Mouse (Mus musculus) heart, postnatal 0 days (tissue): ENCODE results near the gene Gpalpp1. TPM values are rescaled to one million over a fixed set of nuclear protein-coding genes. Genes with fewer than 3 reads are reported as not detected.

Experiments
- ATAC-seq: fragments of 200-750 bp; cut with Nextera tagmentation; 2 replicates; pipeline ENCODE4 v1.8.0; 2017; ENCODE audit warnings: low read depth, moderate number of reproducible peaks, moderate library complexity; ENCODE audit not compliant: insufficient read depth
- DNase-seq: peaks from one replicate; pipeline ENCODE4 v3.0.0-alpha.2; 2016; ENCODE audit warnings: low spot score
- H3K27ac ChIP-seq: fragments of 300-500 bp; sonication (generic); 2 replicates; pipeline ENCODE4 v1.5.1; 2014; ENCODE audit warnings: low read depth, mild to moderate bottlenecking
- H3K27me3 ChIP-seq: fragments of 300-500 bp; sonication (generic); 2 replicates; pipeline ENCODE4 v1.6.1; 2014; ENCODE audit warnings: low read length, mixed read lengths; ENCODE audit not compliant: control insufficient read depth, insufficient read depth
- H3K36me3 ChIP-seq: fragments of 300-500 bp; sonication (generic); replicated peaks from 2 replicates; pipeline ENCODE4 v1.6.1; 2014; ENCODE audit warnings: low read length, mixed read lengths; ENCODE audit not compliant: control insufficient read depth, insufficient read depth
- H3K4me1 ChIP-seq: fragments of 300-500 bp; sonication (generic); 2 replicates; pipeline ENCODE4 v1.6.1; 2014; ENCODE audit warnings: antibody characterized with exemption; ENCODE audit not compliant: control insufficient read depth, insufficient read depth
- H3K4me2 ChIP-seq: fragments of 300-500 bp; sonication (generic); 2 replicates; pipeline ENCODE4 v1.6.1; 2014; ENCODE audit warnings: low read depth, mild to moderate bottlenecking, low read length, moderate library complexity
- H3K4me3 ChIP-seq: fragments of 300-500 bp; sonication (generic); 2 replicates; pipeline ENCODE4 v1.5.1; 2014; ENCODE audit warnings: low read depth, low read length
- H3K9ac ChIP-seq: fragments of 300-500 bp; sonication (generic); replicated peaks from 2 replicates; pipeline ENCODE4 v1.6.1; 2014; ENCODE audit warnings: low read depth, low read length, mixed read lengths
- H3K9me3 ChIP-seq: fragments of 300-500 bp; sonication (generic); replicated peaks from 2 replicates; pipeline ENCODE4 v1.6.1; 2016; ENCODE audit warnings: low read length; ENCODE audit not compliant: control insufficient read depth
- CTCF ChIP-seq: IDR thresholded peaks from 2 replicates; pipeline ENCODE4 v1.5.1; 2016; ENCODE audit warnings: antibody characterized with exemption, control low read depth, low read depth
- EP300 ChIP-seq: IDR thresholded peaks from 2 replicates; pipeline ENCODE4 v1.6.1; 2016; ENCODE audit warnings: antibody characterized with exemption, low read depth
- WGBS: fragments of 180-500 bp; shearing (Covaris S2); extraction: QIAGEN DNeasy Blood & Tissue Kit; methylation state at CpG from one replicate; pipeline ENCODE4 v1.1.7; 2014; 5-methylcytosine and 5-hydroxymethylcytosine counted together
- polyA plus RNA-seq: library from polyadenylated mRNA; unstranded; fragments of >200 nt; fragmentation: Nextera tagmentation; extraction: Ambion mirVana; gene quantifications from 2 replicates; pipeline ENCODE4 v1.2.1, GENCODE M21; 2015
- total RNA-seq: library from RNA; depleted of rRNA; stranded (reverse); fragments of >200 nt; gene quantifications from 2 replicates; pipeline ENCODE4 v1.2.3, GENCODE M21; 2014; ENCODE audit warnings: low replicate concordance

Gpalpp1 gene
- total and polyA plus RNA-seq, 2 experiments from 2014 or later, result 6.2 to 11.4 TPM

DNA sequence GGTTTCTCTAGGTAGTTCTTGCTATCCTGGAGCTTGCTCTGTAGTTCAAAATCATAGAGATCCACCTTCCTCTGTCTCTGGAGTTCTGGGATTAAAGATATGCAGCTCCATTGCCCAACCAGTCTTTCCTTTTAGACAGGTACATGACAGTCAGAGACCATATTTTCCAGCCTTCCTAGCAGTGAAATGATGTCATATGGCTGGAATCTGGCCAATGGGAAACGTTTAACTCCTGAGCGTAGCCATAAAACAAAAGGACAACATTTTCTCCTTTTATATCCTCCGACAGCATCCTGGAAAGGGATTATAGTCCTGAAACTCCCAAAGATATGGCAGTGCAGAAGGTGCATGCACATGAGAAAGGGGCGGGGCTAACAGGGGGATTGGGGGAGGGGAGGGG is 42.3 kb downstream of the Gpalpp1 start:
- no peaks in the 10 kb centered on the region for H3K9me3 ChIP-seq
- WGBS, result 26% methylated on average over 4 of the region's 4 CpGs
- TF ChIP-seq EP300, result no peak
- TF ChIP-seq CTCF, result no peak
- H3K27me3 ChIP-seq, result no peaks in the 10 kb centered on the region
- DNase-seq (no peak), ATAC-seq (no peak)
- H3K27ac ChIP-seq, result no peak overlapping the region
- H3K4me3 ChIP-seq, result no peak overlapping the region
- peaks cover 4% of the 10 kb centered on the region; the same call in 1 of the 2 replicates for H3K4me1 ChIP-seq
- H3K9ac ChIP-seq, result no peak overlapping the region
- no peaks in the 10 kb centered on the region for H3K36me3 ChIP-seq
- H3K4me2 ChIP-seq, result no peak overlapping the region

- H3K4me3 ChIP-seq, result no peak overlapping the region
- no peak overlapping the region for H3K9ac ChIP-seq
- DNase-seq (no peak), ATAC-seq (no peak)
- TF ChIP-seq EP300 (no peak), CTCF (no peak)
- H3K9me3 ChIP-seq, result no peaks in the 10 kb centered on the region
- no peak overlapping the region for H3K4me2 ChIP-seq
- peaks cover 4% of the 10 kb centered on the region; the same call in 1 of the 2 replicates for H3K4me1 ChIP-seq
- 70% methylated on average over 1 of the region's 1 CpGs for WGBS
- no peak overlapping the region for H3K27ac ChIP-seq
- no peaks in the 10 kb centered on the region for H3K36me3 ChIP-seq
- H3K27me3 ChIP-seq, result no peaks in the 10 kb centered on the region
These were observed 43.3 kb downstream of the Gpalpp1 start for GRCm38 (mm10) chr14:76067237-76067636.

- H3K4me3 ChIP-seq, result no peak overlapping the region
- 0 out of 2 replicates have a peak, but pooled peaks cover 3% of the 10 kb centered on the region for H3K4me1 ChIP-seq
- H3K36me3 ChIP-seq, result no peaks in the 10 kb centered on the region
- no peaks in the 10 kb centered on the region for H3K27me3 ChIP-seq
- TF ChIP-seq CTCF, result no peak
- TF ChIP-seq EP300, result no peak
- DNase-seq (no peak), ATAC-seq (no peak)
- H3K9me3 ChIP-seq, result no peaks in the 10 kb centered on the region
- H3K27ac ChIP-seq, result no peak overlapping the region
- H3K4me2 ChIP-seq, result no peak overlapping the region
- H3K9ac ChIP-seq, result no peak overlapping the region
- 74% methylated on average over 5 of the region's 5 CpGs for WGBS
These were observed 51.1 kb downstream of the Gpalpp1 start for GRCm38 (mm10) chr14:76059441-76059840.

- Histone ChIP-seq H3K4me2 (no peak overlapping the region), H3K36me3 (no peaks in the 10 kb centered on the region), H3K9me3 (no peaks in the 10 kb centered on the region), H3K27me3 (no peaks in the 10 kb centered on the region), H3K4me1 (0 out of 2 replicates have a peak, but pooled peaks cover 5% of the 10 kb centered on the region), H3K27ac (no peak overlapping the region), H3K4me3 (no peak overlapping the region), H3K9ac (no peak overlapping the region)
- TF ChIP-seq EP300, result no peak
- TF ChIP-seq CTCF, result no peak
- DNase-seq (no peak), ATAC-seq (no peak)
- 74% methylated on average over 11 of the region's 11 CpGs for WGBS
These were observed 56.8 kb downstream of the Gpalpp1 start for GRCm38 (mm10) chr14:76053726-76054125.

DNA sequence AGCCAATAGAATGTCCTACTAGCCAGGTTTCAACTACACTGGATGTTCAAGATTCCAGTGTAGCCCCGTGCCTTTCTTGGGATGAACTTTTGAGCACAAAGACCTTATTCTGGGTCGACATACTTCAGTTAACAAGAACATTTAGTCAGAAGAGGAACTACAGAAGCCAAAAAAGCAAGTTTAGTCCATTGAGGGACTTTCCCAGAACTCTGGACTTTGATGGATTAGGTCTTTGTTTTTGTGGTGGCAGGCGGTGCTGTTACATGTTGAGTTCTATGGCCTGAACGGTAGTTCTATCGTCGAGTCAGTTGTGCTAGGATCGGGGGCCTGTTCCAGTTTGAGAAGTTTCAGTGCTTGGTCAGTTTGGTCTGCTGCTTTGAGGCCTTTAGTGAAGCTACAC is 58.6 kb downstream of the Gpalpp1 start:
- no peak for ATAC-seq

GRCm38 (mm10) chr14:76045767-76046166 is 64.8 kb downstream of the Gpalpp1 start:
- H3K27me3 ChIP-seq, result no peaks in the 10 kb centered on the region
- 47% methylated on average over 1 of the region's 1 CpGs for WGBS
- no peaks in the 10 kb centered on the region for H3K4me1 ChIP-seq
- H3K36me3 ChIP-seq, result no peaks in the 10 kb centered on the region
- no peak overlapping the region for H3K4me2 ChIP-seq
- DNase-seq (no peak), ATAC-seq (no peak)
- H3K27ac ChIP-seq, result no peak overlapping the region
- no peaks in the 10 kb centered on the region for H3K9me3 ChIP-seq
- no peak overlapping the region for H3K9ac ChIP-seq
- no peak overlapping the region for H3K4me3 ChIP-seq
- TF ChIP-seq CTCF, result no peak

More for the DNA sequence above, 58.6 kb downstream of the Gpalpp1 start:
- no peak overlapping the region for H3K9ac ChIP-seq
- no peak overlapping the region for H3K4me2 ChIP-seq
- no peak for TF ChIP-seq EP300
- TF ChIP-seq CTCF, result no peak
- no peak overlapping the region for H3K27ac ChIP-seq
- 82% methylated on average over 7 of the region's 7 CpGs for WGBS
- 0 out of 2 replicates have a peak, but pooled peaks cover 5% of the 10 kb centered on the region for H3K4me1 ChIP-seq
- H3K4me3 ChIP-seq, result no peak overlapping the region
- no peaks in the 10 kb centered on the region for H3K36me3 ChIP-seq
- H3K9me3 ChIP-seq, result no peaks in the 10 kb centered on the region
- DNase-seq, result no peak
- H3K27me3 ChIP-seq, result no peaks in the 10 kb centered on the region
